ENCODE assay signal across 12 mouse cellular contexts in the genomic region with DNA sequence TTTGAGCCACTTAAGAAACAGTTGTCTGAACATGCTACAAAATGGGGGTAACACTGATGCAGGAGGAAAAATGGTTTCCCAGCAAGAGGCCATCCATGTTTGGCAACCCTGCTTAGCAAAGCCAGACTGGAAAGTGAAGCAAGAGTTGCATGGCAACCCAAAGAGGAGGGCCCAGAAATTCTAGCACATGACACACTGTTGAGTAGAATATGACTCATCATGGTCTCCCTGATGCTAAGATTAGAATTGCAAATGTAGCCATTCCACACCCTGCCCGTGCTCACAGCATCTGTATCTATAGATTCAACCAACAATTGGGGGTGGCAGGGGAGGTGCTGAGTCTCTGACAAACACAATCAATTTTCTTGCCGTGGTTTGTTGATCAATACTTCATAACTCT.
DNase-seq lines count a peak whose midpoint lies in the region; ATAC-seq and TF ChIP-seq lines count a peak whose summit lies in the region.
"Had no signal": no experiment of that assay in that cellular context is flagged by ENCODE, and none has a peak within 500 bp of the region (broad histone marks: within the 10 kb centered on the region; RNA-seq: fewer than 3 reads in every experiment).

No protein-coding gene starts in this region.

- no peaks in the 10 kb centered on the region for H3K9me3 ChIP-seq in forebrain, postnatal 0 days (ENCODE audit: low read length)
- no peaks in the 10 kb centered on the region for H3K9me3 ChIP-seq in forebrain, embryonic 16.5 days (ENCODE audit: control insufficient read depth, low read length)
- H3K9me3 ChIP-seq in midbrain, embryonic 12.5 days = no peaks in the 10 kb centered on the region
- no peaks in the 10 kb centered on the region for H3K9me3 ChIP-seq in midbrain, embryonic 11.5 days (ENCODE audit: control insufficient read depth, low read length)
- H3K9me3 ChIP-seq: forebrain, embryonic 12.5 days had no signal

- DNase-seq in forebrain, postnatal 0 days = no peak
- no peak for DNase-seq in midbrain, embryonic 11.5 days (ENCODE audit: low spot score, missing footprints)
- no peak for DNase-seq in Patski (ENCODE audit: low read depth, low spot score)
- DNase-seq in spleen, postnatal 10 days (ENCODE audit: low spot score in 2 of 2) = no peak
- DNase-seq: lung, adult 18-20 months; thymus, postnatal 14 days had no signal

- ATAC-seq in forebrain, postnatal 0 days = no peak; the same call in 1 of the 2 replicates
- no peak for ATAC-seq in forebrain, embryonic 16.5 days
- no peak for ATAC-seq in midbrain, embryonic 12.5 days (ENCODE audit: low FRiP score, low read depth)
- ATAC-seq in midbrain, embryonic 11.5 days (ENCODE audit: low FRiP score) = no peak
- peak; percentile 80 for ATAC-seq in Patski
- ATAC-seq in inflammation-experienced regulatory T-cells, adult 6 months = no peak

- no peak for TF ChIP-seq CTCF in forebrain, postnatal 0 days (IDR thresholded peaks at IDR 0.05; ENCODE audit: low read depth)
- no peak for TF ChIP-seq CTCF in Patski (IDR thresholded peaks at IDR 0.05)

- H3K9ac ChIP-seq in forebrain, postnatal 0 days = no peak overlapping the region
- no peak overlapping the region for H3K9ac ChIP-seq in forebrain, embryonic 16.5 days (replicated peaks; ENCODE audit: low read depth, low read length)
- no peak overlapping the region for H3K9ac ChIP-seq in midbrain, embryonic 12.5 days (replicated peaks)
- H3K9ac ChIP-seq in midbrain, embryonic 11.5 days (ENCODE audit: low read length) = no peak overlapping the region
- H3K9ac ChIP-seq: forebrain, embryonic 12.5 days had no signal

- H3K79me2 ChIP-seq in myocyte (ENCODE audit: control insufficient read depth, insufficient read depth) = no peaks in the 10 kb centered on the region

- in situ Hi-C loops in Patski (cut with MboI; ENCODE audit: low pct_unique_long_range_greater_than_20kb) = no loop called here

- 54% methylated on average over 2 of the region's 2 CpGs for WGBS in forebrain, postnatal 0 days
- WGBS in forebrain, embryonic 16.5 days = 52% methylated on average over 2 of the region's 2 CpGs
- 62% methylated on average over 2 of the region's 2 CpGs for WGBS in midbrain, embryonic 12.5 days
- 70% methylated on average over 2 of the region's 2 CpGs for WGBS in midbrain, embryonic 11.5 days

- H3K27me3 ChIP-seq in forebrain, postnatal 0 days (ENCODE audit: insufficient read depth, low read length) = no peaks in the 10 kb centered on the region
- no peaks in the 10 kb centered on the region for H3K27me3 ChIP-seq in forebrain, embryonic 16.5 days (replicated peaks; ENCODE audit: control insufficient read depth, insufficient read depth, low read length)
- no peaks in the 10 kb centered on the region for H3K27me3 ChIP-seq in midbrain, embryonic 12.5 days
- no peaks in the 10 kb centered on the region for H3K27me3 ChIP-seq in midbrain, embryonic 11.5 days (ENCODE audit: control insufficient read depth, insufficient read depth, low read length)
- H3K27me3 ChIP-seq in Patski (no peaks in the 10 kb centered on the region), myocyte (ENCODE audit: control insufficient read depth, insufficient read depth, insufficient read length) (no peaks in the 10 kb centered on the region)
- H3K27me3 ChIP-seq: forebrain, embryonic 12.5 days had no signal

- no peak for TF ChIP-seq POLR2A in myocyte (IDR thresholded peaks at IDR 0.05; ENCODE audit: insufficient read length, low read depth)

- no peak overlapping the region for H3K4me3 ChIP-seq in forebrain, postnatal 0 days (ENCODE audit: low read depth, low read length)
- no peak overlapping the region for H3K4me3 ChIP-seq in forebrain, embryonic 16.5 days (replicated peaks; ENCODE audit: low read length)
- H3K4me3 ChIP-seq in midbrain, embryonic 12.5 days = no peak overlapping the region
- no peak overlapping the region for H3K4me3 ChIP-seq in midbrain, embryonic 11.5 days (ENCODE audit: low read depth, low read length)
- no peak overlapping the region for H3K4me3 ChIP-seq in myocyte
- H3K4me3 ChIP-seq: forebrain, embryonic 12.5 days had no signal

- CTCF ChIA-PET in Patski (lab: Charles Lee) = interaction anchor here (1.5 to 2.4 kb wide), 3 partner anchors 8 to 34 kb away, joined by 3 to 12 read pairs (median 7); no protein-coding TSS in a partner anchor

- H3K4me2 ChIP-seq in forebrain, postnatal 0 days (ENCODE audit: low read depth) = no peak overlapping the region
- H3K4me2 ChIP-seq in forebrain, embryonic 16.5 days (ENCODE audit: low read length) = no peak overlapping the region
- no peak overlapping the region for H3K4me2 ChIP-seq in midbrain, embryonic 12.5 days (replicated peaks)
- no peak overlapping the region for H3K4me2 ChIP-seq in midbrain, embryonic 11.5 days
- peak overlapping the region; percentile 30 for H3K4me2 ChIP-seq in myocyte (ENCODE audit: low read depth)
- H3K4me2 ChIP-seq: forebrain, embryonic 12.5 days had no signal

- 0 out of 2 replicates have a peak, but pooled peaks cover 4% of the 10 kb centered on the region for H3K36me3 ChIP-seq in forebrain, postnatal 0 days (ENCODE audit: insufficient read depth)
- no peaks in the 10 kb centered on the region for H3K36me3 ChIP-seq in forebrain, embryonic 16.5 days (ENCODE audit: control insufficient read depth, insufficient read depth)
- H3K36me3 ChIP-seq in midbrain, embryonic 12.5 days = 0 out of 2 replicates have a peak, but pooled peaks cover 3% of the 10 kb centered on the region
- no peaks in the 10 kb centered on the region for H3K36me3 ChIP-seq in midbrain, embryonic 11.5 days (ENCODE audit: control insufficient read depth, insufficient read depth, low read length)
- H3K36me3 ChIP-seq in myocyte (ENCODE audit: control insufficient read depth, insufficient read depth) = no peaks in the 10 kb centered on the region

- H3ac ChIP-seq in myocyte (ENCODE audit: control insufficient read depth, insufficient read length) = no peak overlapping the region

- H3K4me1 ChIP-seq in forebrain, postnatal 0 days (ENCODE audit: insufficient read depth) = peaks cover 8% of the 10 kb centered on the region; the same call in 1 of the 2 replicates
- peaks cover 9% of the 10 kb centered on the region for H3K4me1 ChIP-seq in forebrain, embryonic 16.5 days (replicated peaks; ENCODE audit: control insufficient read depth, insufficient read depth, low read length)
- peaks cover 12% of the 10 kb centered on the region for H3K4me1 ChIP-seq in midbrain, embryonic 12.5 days
- no peaks in the 10 kb centered on the region for H3K4me1 ChIP-seq in midbrain, embryonic 11.5 days (ENCODE audit: control insufficient read depth, insufficient read depth, low read length)

- POLR2A ChIA-PET in Patski (lab: Charles Lee) = no interaction called here

- peak overlapping the region; percentile 30; the same call in 1 of the 2 replicates for H3K27ac ChIP-seq in forebrain, postnatal 0 days (ENCODE audit: low read depth, low read length)
- H3K27ac ChIP-seq in forebrain, embryonic 16.5 days (ENCODE audit: low read length) = no peak overlapping the region
- H3K27ac ChIP-seq in midbrain, embryonic 12.5 days (replicated peaks) = 0 out of 2 replicates have a peak overlapping the region, but pooled peaks have one; percentile 39
- H3K27ac ChIP-seq in midbrain, embryonic 11.5 days (ENCODE audit: low read depth, low read length) = no peak overlapping the region
- H3K27ac ChIP-seq: kidney, postnatal 0 days had no signal

TF ChIP-seq in myocyte, 11 proteins besides CTCF, POLR2A, EP300 and RAD21:
- peak; percentile 67; the same call in 1 of the 2 replicates for TF ChIP-seq CEBPB (IDR thresholded peaks at IDR 0.05; ENCODE audit: insufficient read depth, poor library complexity, severe bottlenecking)
- no peak for TF ChIP-seq POLR2AphosphoS2 (IDR thresholded peaks at IDR 0.05; ENCODE audit: insufficient read length, low read depth)
- peak; percentile 59 for TF ChIP-seq USF1 (IDR thresholded peaks at IDR 0.05; ENCODE audit: low read depth)

Comparison
In these comparisons a context has a peak if more than half of its experiments do, and no peak if none do; other contexts are left out.
1. H3K27ac ChIP-seq: peak in forebrain, postnatal 0 days (single experiment) and midbrain, embryonic 12.5 days (single experiment); none in forebrain, embryonic 16.5 days (single experiment) and midbrain, embryonic 11.5 days (single experiment).